Mouse (Mus musculus) urinary bladder, adult 2 months (tissue): ENCODE results near the gene Kdm5b. TPM values are rescaled to one million over a fixed set of nuclear protein-coding genes. Genes with fewer than 3 reads are reported as not detected.

ENCODE experiments used
- DNase-seq: peaks from one replicate; pipeline ENCODE4 v3.0.0; 2022; ENCODE audit warnings: low spot score
- polyA plus RNA-seq: library from polyadenylated mRNA; depleted of rRNA; stranded (reverse); fragments of >200 nt; gene quantifications from 2 replicates; pipeline ENCODE4 v1.2.3, GENCODE M21; 2012

Kdm5b gene
- polyA plus RNA-seq, 1 experiment: 24.4 TPM

GRCm38 (mm10) chr1:134591773-134592172 is 31.8 kb downstream of the Kdm5b start:
- DNase-seq: no peak

- DNase-seq: no peak
These were observed 37.5 kb downstream of the Kdm5b start for GRCm38 (mm10) chr1:134597339-134598054.

GRCm38 (mm10) chr1:134604086-134604485 is 44.1 kb downstream of the Kdm5b start:
- DNase-seq: no peak

GRCm38 (mm10) chr1:134605670-134606069 is 45.7 kb downstream of the Kdm5b start:
- no peak for DNase-seq

GRCm38 (mm10) chr1:134606381-134606780 is 46.4 kb downstream of the Kdm5b start:
- no peak for DNase-seq

GRCm38 (mm10) chr1:134607279-134607678 is 47.3 kb downstream of the Kdm5b start:
- DNase-seq: no peak

- no peak for DNase-seq
These were observed 49.2 kb downstream of the Kdm5b start for GRCm38 (mm10) chr1:134609172-134609571.

GRCm38 (mm10) chr1:134614554-134614953 is 54.6 kb downstream of the Kdm5b start:
- no peak for DNase-seq

- no peak for DNase-seq
These were observed 55.0 kb downstream of the Kdm5b start for GRCm38 (mm10) chr1:134614988-134615387.

- DNase-seq: no peak
These were observed 57.7 kb downstream of the Kdm5b start for GRCm38 (mm10) chr1:134617656-134618055.

- no peak for DNase-seq
These were observed 65.4 kb downstream of the Kdm5b start for GRCm38 (mm10) chr1:134625325-134625724.

GRCm38 (mm10) chr1:134629455-134629854 is 69.5 kb downstream of the Kdm5b start:
- no peak for DNase-seq

- no peak for DNase-seq
These were observed 74.3 kb downstream of the Kdm5b start for GRCm38 (mm10) chr1:134634296-134634695.

- DNase-seq: no peak
These were observed 76.3 kb downstream of the Kdm5b start for GRCm38 (mm10) chr1:134636245-134636644.

GRCm38 (mm10) chr1:134636684-134637083 is 76.7 kb downstream of the Kdm5b start:
- DNase-seq: no peak

- DNase-seq: no peak
These were observed 78.1 kb downstream of the Kdm5b start for GRCm38 (mm10) chr1:134638041-134638440.

- no peak for DNase-seq
These were observed 78.6 kb downstream of the Kdm5b start for GRCm38 (mm10) chr1:134638522-134638921.

GRCm38 (mm10) chr1:134639460-134639859 is 79.5 kb downstream of the Kdm5b start:
- no peak for DNase-seq

GRCm38 (mm10) chr1:134641507-134641906 is 81.5 kb downstream of the Kdm5b start:
- no peak for DNase-seq

GRCm38 (mm10) chr1:134643702-134644101 is 83.7 kb downstream of the Kdm5b start:
- DNase-seq: no peak

- no peak for DNase-seq
These were observed 85.6 kb downstream of the Kdm5b start for GRCm38 (mm10) chr1:134645408-134646200.

GRCm38 (mm10) chr1:134646261-134646962 is 86.4 kb downstream of the Kdm5b start, which contains the start of gene Syt2:
TSS of gene Syt2 (plus strand) at chr1:134646677.
- no peak for DNase-seq

- no peak for DNase-seq
These were observed 87.0 kb downstream of the Kdm5b start for GRCm38 (mm10) chr1:134646963-134647282.
